Mouse (Mus musculus) lung, embryonic 14.5 days (tissue): Measurements from ENCODE around the gene Mid1. TPM values are rescaled to one million over a fixed set of nuclear protein-coding genes. Genes with fewer than 3 reads are reported as not detected.
"Not testable (repeated sequence)": the region's sequence is repeated elsewhere in the genome, so short reads cannot be mapped to it uniquely, and the experiment has no call there.

Source experiments
- ATAC-seq: fragments of 200-750 bp; cut with Nextera tagmentation; 2 replicates; pipeline ENCODE4 v1.8.0; 2017; ENCODE audit warnings: mild to moderate bottlenecking, moderate TSS enrichment, moderate library complexity; ENCODE audit not compliant: insufficient read depth
- DNase-seq: peaks from one replicate; pipeline ENCODE4 v3.0.0-alpha.2; 2015
- H3K27ac ChIP-seq: fragments of 300-500 bp; sonication (generic); 2 replicates; pipeline ENCODE4 v1.5.1; 2014; ENCODE audit warnings: low read depth, mild to moderate bottlenecking, moderate library complexity
- H3K27me3 ChIP-seq: fragments of 300-500 bp; sonication (generic); 2 replicates; pipeline ENCODE4 v1.6.1; 2014; ENCODE audit warnings: low read length, control low read depth; ENCODE audit not compliant: insufficient read depth
- H3K36me3 ChIP-seq: fragments of 300-500 bp; sonication (generic); 2 replicates; pipeline ENCODE4 v1.6.1; 2014; ENCODE audit warnings: control low read depth; ENCODE audit not compliant: insufficient read depth
- H3K4me1 ChIP-seq: fragments of 300-500 bp; sonication (generic); 2 replicates; pipeline ENCODE4 v1.6.1; 2014; ENCODE audit warnings: antibody characterized with exemption, control low read depth; ENCODE audit not compliant: insufficient read depth
- H3K4me2 ChIP-seq: fragments of 300-500 bp; sonication (generic); 2 replicates; pipeline ENCODE4 v1.6.1; 2014; ENCODE audit warnings: mild to moderate bottlenecking
- H3K4me3 ChIP-seq: fragments of 300-500 bp; sonication (generic); 2 replicates; pipeline ENCODE4 v1.5.1; 2014; ENCODE audit warnings: low read depth, low read length
- H3K9ac ChIP-seq: fragments of 300-500 bp; sonication (generic); 2 replicates; pipeline ENCODE4 v1.6.1; 2014
- H3K9me3 ChIP-seq: fragments of 300-500 bp; sonication (generic); 2 replicates; pipeline ENCODE4 v1.6.1; 2016; ENCODE audit warnings: low read depth, low read length, control low read depth
- CTCF ChIP-seq: IDR thresholded peaks from 2 replicates; pipeline ENCODE4 v1.5.1; 2016; ENCODE audit warnings: antibody characterized with exemption, low read depth
- WGBS: fragments of 180-500 bp; shearing (Covaris S2); extraction: QIAGEN DNeasy Blood & Tissue Kit; methylation state at CpG from one replicate; pipeline ENCODE4 v1.1.7; 2014; 5-methylcytosine and 5-hydroxymethylcytosine counted together
- polyA plus RNA-seq: library from polyadenylated mRNA; unstranded; fragments of >200 nt; fragmentation: Nextera tagmentation; extraction: Ambion mirVana; gene quantifications from 2 replicates; pipeline ENCODE4 v1.2.1, GENCODE M21; 2014

Gene Mid1
- polyA plus RNA-seq, 1 experiment from 2014 or later: 9.5 TPM

DNA sequence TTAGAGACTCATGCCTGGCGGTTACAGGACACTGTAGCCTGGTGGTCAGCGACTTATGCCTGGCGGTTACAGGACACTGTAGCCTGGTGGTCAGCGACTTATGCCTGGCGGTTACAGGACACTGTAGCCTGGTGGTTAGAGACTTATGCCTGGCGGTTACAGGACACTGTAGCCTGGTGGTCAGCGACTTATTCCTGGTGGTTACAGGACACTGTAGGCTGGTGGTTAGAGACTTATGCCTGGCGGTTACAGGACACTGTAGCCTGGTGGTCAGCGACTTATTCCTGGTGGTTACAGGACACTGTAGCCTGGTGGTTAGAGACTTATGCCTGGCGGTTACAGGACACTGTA lies 326.5 kb downstream of the Mid1 start:
- ATAC-seq, H3K4me3 ChIP-seq, H3K27ac ChIP-seq, H3K4me1 ChIP-seq, DNase-seq, H3K4me2 ChIP-seq, H3K27me3 ChIP-seq, H3K9ac ChIP-seq: not testable (repeated sequence)
- Histone ChIP-seq H3K9me3 (peaks cover 39% of the 10 kb centered on the region), H3K36me3 (peaks cover 33% of the 10 kb centered on the region)
- WGBS: 92% methylated on average over 9 of the region's 10 CpGs

- H3K4me1 ChIP-seq, H3K27ac ChIP-seq, H3K9ac ChIP-seq, H3K4me2 ChIP-seq, ATAC-seq, DNase-seq, H3K4me3 ChIP-seq, H3K27me3 ChIP-seq: not testable (repeated sequence)
- peaks cover 49% of the 10 kb centered on the region for H3K36me3 ChIP-seq
- 82% methylated on average over 13 of the region's 13 CpGs for WGBS
- peaks cover 30% of the 10 kb centered on the region for H3K9me3 ChIP-seq
Measured at GRCm38 (mm10) chrX:170013421-170013820, 328.4 kb downstream of the Mid1 start.

GRCm38 (mm10) chrX:170014038-170014437 lies 329.0 kb downstream of the Mid1 start:
- not testable (repeated sequence) for ATAC-seq, H3K27ac ChIP-seq, DNase-seq, H3K9ac ChIP-seq, H3K4me2 ChIP-seq, H3K27me3 ChIP-seq, H3K4me1 ChIP-seq, H3K4me3 ChIP-seq
- H3K9me3 ChIP-seq: peaks cover 30% of the 10 kb centered on the region
- 93% methylated on average over 13 of the region's 13 CpGs for WGBS
- peaks cover 55% of the 10 kb centered on the region for H3K36me3 ChIP-seq

GRCm38 (mm10) chrX:170015883-170016282 lies 330.9 kb downstream of the Mid1 start:
- peaks cover 64% of the 10 kb centered on the region for H3K36me3 ChIP-seq
- not testable (repeated sequence) for H3K27ac ChIP-seq, ATAC-seq, H3K9ac ChIP-seq, H3K4me2 ChIP-seq, H3K4me1 ChIP-seq, H3K27me3 ChIP-seq, H3K4me3 ChIP-seq, DNase-seq
- peaks cover 24% of the 10 kb centered on the region for H3K9me3 ChIP-seq
- 94% methylated on average over 12 of the region's 12 CpGs for WGBS

- TF ChIP-seq CTCF: peak; percentile 91
- H3K9ac ChIP-seq, H3K4me3 ChIP-seq, H3K27me3 ChIP-seq, H3K4me1 ChIP-seq, H3K27ac ChIP-seq: not testable (repeated sequence)
- Histone ChIP-seq H3K36me3 (peaks cover 68% of the 10 kb centered on the region), H3K9me3 (peaks cover 24% of the 10 kb centered on the region), H3K4me2 (0 out of 2 replicates have a peak overlapping the region, but pooled peaks have one; percentile 5)
- DNase-seq: peak; percentile 77
- WGBS: 50% methylated on average over 27 of the region's 27 CpGs
- peak; percentile 87 for ATAC-seq
Measured at GRCm38 (mm10) chrX:170017333-170018245, 332.6 kb downstream of the Mid1 start.

DNA sequence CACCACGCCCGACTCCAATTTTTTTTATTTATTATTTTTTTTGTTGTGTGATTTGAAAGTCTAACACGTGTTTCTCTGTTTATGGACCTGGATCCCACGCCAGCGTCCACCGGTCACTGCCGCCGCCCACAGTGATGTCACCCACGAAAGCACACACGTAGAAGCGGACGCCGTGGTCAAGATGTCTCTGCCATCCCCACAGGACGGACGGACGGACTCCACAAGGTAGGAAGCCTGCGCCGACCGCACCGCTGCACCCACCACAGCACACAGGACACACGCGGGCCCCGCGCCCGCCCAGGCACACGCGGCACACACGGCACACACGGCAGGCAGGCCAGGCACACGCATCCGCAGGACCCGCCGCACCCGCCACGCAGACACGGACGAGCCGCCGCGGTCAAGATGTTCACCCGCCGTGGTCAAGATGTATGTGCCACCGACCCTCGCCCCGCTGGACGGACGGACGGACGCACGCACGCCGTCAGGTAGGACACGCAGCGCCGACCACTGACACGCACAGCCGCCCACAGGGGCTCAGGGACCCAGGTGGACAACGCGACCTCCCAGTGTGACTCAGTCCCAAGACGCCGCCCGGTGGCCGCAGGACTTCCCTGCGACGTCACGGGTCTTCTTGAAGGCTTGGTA lies 333.7 kb downstream of the Mid1 start:
- 87% methylated on average over 66 of the region's 66 CpGs for WGBS
- peak; percentile 54 for TF ChIP-seq CTCF
- not testable (repeated sequence) for H3K4me2 ChIP-seq, H3K27me3 ChIP-seq, H3K4me3 ChIP-seq, H3K9ac ChIP-seq, H3K4me1 ChIP-seq, H3K27ac ChIP-seq
- ATAC-seq (peak; percentile 76), DNase-seq (peak; percentile 35)
- H3K9me3 ChIP-seq: peaks cover 24% of the 10 kb centered on the region
- peaks cover 60% of the 10 kb centered on the region for H3K36me3 ChIP-seq

- H3K4me3 ChIP-seq, H3K27ac ChIP-seq, H3K9ac ChIP-seq, H3K4me2 ChIP-seq, H3K27me3 ChIP-seq, H3K4me1 ChIP-seq: not testable (repeated sequence)
- peak; percentile 39 for ATAC-seq
- DNase-seq: peak; percentile 7
- peaks cover 24% of the 10 kb centered on the region for H3K9me3 ChIP-seq
- 83% methylated on average over 30 of the region's 30 CpGs for WGBS
- peaks cover 56% of the 10 kb centered on the region for H3K36me3 ChIP-seq
Measured at GRCm38 (mm10) chrX:170019219-170019953, 334.4 kb downstream of the Mid1 start.
